Mouse (Mus musculus) CH12.LX (cell line): Measurements from ENCODE around the gene Gtf2ird2.
A peak's percentile ranks its signal among the peaks of the same experiment; 100 is the strongest.

Experiments used
- CTCF ChIP-seq, 2 experiments: IDR thresholded peaks in 1 of 2; conservative IDR thresholded peaks in 1 of 2; 2 replicates each; pipeline ENCODE4 v1.5.1; 2011 to 2012; ENCODE audit warnings: low read depth in 2 of 2, low read length in 2 of 2, improper control_type of control experiment in 1 of 2, inconsistent platforms in 1 of 2, mild to moderate bottlenecking in 1 of 2, moderate library complexity in 1 of 2
- GABPA ChIP-seq: IDR thresholded peaks from 2 replicates; pipeline ENCODE4 v1.6.1; 2012; ENCODE audit warnings: low read depth, low read length, improper control_type of control experiment, inconsistent platforms; ENCODE audit not compliant: insufficient replicate concordance
- POLR2A ChIP-seq: IDR thresholded peaks from 2 replicates; pipeline ENCODE4 v1.6.1; 2011; ENCODE audit warnings: low read depth, mild to moderate bottlenecking, improper control_type of control experiment, low read length
- POLR2AphosphoS2 ChIP-seq: IDR thresholded peaks from 2 replicates; pipeline ENCODE4 v1.6.1; 2011; ENCODE audit warnings: low read depth, low read length, improper control_type of control experiment
- ZKSCAN1 ChIP-seq: IDR thresholded peaks from 2 replicates; pipeline ENCODE4 v1.6.1; 2012; ENCODE audit warnings: low read depth, inconsistent platforms, low read length, improper control_type of control experiment, borderline replicate concordance

DNA sequence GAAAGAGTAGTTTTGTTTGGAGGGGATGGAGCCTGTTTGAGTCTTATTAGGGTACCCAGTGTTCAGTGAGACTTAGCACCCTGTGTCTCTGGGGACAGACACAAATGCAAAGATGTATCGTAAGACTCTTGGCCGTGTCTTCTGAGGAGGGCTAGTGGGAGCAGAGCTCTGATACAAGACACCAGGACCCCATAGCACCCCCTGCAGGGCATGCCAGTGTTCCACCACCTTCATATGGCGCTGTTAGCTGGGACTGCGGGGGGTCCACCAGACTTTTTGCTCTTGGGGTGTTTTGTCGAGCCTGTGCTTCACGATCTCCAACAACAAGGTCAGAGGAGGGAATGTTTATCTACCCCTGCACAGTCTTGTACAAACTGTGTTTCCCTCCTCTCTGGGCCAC, 44.4 kb upstream of the Gtf2ird2 start:
- no peak for TF ChIP-seq POLR2A
- peak in 1 of 2 experiments; percentile 53; a peak in 2 of 4 replicates for TF ChIP-seq CTCF (conservative IDR thresholded peaks at IDR 0.05 in 1 of 2, IDR thresholded peaks at IDR 0.05 in 1 of 2; ENCODE audit: low read depth in 2 of 2, low read length in 2 of 2)
- TF ChIP-seq GABPA: no peak
- TF ChIP-seq POLR2AphosphoS2: no peak
- TF ChIP-seq ZKSCAN1: no peak
